Mouse (Mus musculus) layer of hippocampus, adult 8-10 months (tissue): ENCODE data around the gene Cdkl3. TPM values are rescaled to one million over a fixed set of nuclear protein-coding genes. Genes with fewer than 3 reads are reported as not detected.

Experiments used
- DNase-seq, 2 experiments: peaks; one replicate each; pipeline ENCODE4 v3.0.0; 2022; ENCODE audit warnings: low spot score in 2 of 2
- total RNA-seq, 4 experiments: library from RNA; stranded (reverse); gene quantifications; 2 replicates each; pipeline ENCODE4 v1.2.4; 2022

Gene Cdkl3
- total RNA-seq, 4 experiments from 2014 or later: 13.4 to 17.6 (median 16.1) TPM

DNA sequence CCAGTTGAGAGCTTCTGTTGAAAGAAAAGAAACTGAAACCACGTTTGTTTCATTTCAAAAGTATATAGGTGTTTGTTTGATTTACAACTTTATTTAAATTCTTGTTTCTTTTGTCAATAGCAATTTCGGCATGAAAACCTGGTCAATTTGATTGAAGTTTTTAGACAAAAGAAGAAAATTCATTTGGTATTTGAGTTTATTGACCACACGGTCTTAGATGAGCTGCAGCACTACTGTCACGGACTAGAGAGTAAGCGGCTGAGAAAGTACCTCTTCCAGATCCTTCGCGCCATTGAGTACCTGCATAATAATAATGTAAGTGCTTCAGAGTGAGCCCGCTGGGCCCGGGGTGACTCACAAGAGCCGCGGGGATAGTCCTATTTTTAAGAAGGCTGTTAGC is 7.0 kb downstream of the Cdkl3 start:
- no peak for DNase-seq

DNA sequence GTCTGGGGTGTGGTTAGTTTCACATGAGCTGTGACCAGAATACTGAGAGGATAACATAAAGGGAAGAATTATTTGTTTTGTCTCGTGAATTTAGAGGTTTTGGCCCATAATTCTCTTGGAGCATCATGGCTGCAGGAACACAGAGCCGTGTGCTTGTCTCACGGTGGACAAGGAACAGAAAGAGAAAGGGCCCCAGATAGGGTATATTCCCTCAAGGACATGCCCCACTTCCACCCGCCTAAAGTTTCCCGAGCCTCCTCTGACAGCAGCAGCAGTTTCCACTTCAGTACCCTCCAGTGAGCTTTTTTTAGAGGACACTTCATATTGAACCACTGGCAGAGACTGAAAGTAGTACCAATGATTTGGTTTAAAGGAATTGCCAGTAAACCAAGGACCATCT is 7.5 kb downstream of the Cdkl3 start:
- DNase-seq: no peak

DNA sequence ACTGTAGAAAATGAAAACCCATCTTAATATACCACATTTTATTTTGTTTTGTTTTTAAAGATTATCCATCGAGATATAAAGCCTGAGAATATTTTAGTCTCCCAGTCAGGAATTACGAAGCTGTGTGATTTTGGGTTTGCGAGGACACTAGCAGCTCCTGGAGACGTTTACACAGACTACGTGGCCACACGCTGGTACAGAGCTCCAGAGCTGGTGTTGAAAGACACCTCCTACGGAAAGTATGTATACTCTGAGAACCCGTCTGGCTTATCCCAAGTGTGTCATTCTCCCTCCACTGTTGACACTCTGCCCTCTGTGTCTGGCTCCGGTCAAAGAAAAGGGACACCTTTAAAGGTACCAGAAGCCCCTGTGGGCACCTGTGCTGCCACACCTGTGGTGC is 14.2 kb downstream of the Cdkl3 start:
- DNase-seq: no peak

DNA sequence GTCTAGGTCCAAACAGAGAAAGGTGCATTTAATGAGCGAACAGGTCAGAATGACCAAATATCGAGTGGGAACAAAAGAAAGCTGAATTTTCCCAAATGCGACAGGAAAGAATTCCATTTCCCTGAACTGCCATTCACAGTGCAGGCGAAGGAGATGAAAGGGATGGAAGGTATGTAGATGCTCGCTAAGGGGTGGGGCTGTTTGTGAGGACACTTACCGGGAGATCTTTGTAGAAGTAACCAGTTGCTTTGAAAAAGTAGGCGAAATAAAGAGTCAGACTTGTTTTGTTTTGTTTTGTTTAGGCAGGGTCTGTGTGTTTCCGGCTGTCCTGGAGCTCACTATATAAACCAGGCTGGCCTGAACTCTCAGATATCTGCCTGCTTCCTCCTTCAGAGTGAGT is 28.3 kb downstream of the Cdkl3 start:
- DNase-seq: no peak

DNA sequence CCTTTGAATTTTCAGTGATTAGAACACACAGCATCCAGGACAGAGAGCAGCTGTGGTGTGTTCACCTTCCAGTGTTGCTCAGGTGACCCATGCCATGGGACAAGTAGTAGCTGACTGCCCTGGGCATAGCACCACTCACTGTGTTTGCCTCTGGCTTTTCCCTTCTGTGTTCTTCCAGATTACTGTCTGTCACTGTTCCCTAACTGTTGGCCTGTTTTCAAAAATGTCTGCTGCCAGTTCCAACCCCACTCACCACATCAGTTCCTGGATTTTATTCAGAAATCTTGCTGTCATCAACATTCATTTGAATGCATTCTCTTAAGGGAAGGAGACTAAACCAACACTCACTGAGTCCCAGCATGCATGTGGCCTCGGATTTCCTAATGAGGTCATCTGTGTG is 29.9 kb downstream of the Cdkl3 start:
- DNase-seq: peak; percentile 36 to 53

DNA sequence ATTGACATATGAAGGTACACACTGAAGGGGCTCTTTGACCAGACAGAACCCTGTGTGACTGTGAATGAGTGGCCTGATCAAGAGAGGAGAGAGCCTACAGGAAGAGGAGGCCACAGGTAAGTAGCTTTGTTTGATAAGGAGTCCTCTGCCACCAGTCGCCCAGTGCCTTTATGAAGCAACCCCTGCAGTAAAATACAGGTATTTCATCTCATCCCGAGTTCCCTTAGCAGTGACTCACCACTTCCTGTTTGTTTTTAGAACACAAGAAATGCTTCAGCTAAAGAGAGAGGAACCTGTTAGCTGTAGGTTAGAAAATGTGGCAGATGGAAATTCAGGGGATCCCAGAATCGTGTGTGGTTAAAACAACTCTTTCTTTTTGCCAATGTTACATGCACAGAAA is 31.9 kb downstream of the Cdkl3 start:
- no peak for DNase-seq

DNA sequence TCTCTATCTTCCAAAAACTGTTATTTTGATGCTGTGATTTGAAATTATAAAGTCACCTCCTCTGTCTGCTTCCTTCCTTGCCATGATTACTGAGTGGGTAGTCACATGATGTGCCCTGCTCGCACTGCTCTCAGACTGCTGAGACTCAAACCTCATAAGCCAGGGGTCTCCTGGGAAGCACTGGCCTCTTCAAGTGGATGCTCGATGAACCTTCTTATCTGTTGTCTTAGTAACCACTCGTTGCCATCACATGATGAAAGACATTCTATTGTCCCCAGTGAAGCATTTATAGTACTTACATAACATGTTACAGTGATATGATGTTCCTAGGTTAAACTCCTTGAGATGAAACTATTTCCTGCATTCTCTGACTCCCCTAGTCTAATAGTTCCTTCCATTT is 33.6 kb downstream of the Cdkl3 start:
- DNase-seq: no peak

DNA sequence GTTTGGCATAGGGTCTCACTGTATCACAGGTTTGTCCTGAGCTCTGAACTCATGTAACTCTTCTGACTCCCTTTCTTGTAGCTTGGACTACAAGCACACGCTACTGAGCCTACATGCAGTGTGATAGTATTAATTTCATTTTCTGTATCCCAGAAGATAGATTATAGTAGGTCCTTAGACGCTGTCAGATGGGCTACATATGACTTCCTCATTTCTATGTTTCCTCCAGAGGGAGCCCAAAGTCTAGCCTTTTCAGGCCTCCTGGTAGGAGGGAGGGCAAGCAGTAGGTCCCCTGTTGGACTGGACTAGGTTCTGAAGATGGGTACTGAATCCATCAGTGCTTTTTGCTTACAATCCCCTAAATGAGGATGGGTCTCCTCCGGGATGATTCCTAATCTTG is 39.2 kb downstream of the Cdkl3 start:
- no peak for DNase-seq

DNA sequence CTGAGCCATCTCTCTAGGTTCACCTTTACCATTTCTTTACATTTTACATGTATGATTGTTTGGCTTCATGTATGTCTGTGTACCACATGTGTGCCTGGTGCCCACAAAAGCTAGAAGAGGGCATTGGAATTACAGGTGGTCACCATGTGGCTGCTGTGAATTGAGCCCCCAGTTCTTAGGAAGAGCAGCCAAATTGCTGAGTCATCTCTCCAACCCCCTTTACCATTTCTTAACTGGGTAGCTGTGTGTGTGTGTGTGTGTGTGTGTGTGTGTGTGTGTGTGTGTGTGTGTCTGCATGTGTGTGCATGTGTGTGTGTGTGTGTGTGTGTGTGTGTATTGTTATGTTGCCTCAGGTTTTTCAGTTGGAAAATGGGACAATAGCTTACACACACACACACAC is 40.1 kb downstream of the Cdkl3 start:
- no peak for DNase-seq

DNA sequence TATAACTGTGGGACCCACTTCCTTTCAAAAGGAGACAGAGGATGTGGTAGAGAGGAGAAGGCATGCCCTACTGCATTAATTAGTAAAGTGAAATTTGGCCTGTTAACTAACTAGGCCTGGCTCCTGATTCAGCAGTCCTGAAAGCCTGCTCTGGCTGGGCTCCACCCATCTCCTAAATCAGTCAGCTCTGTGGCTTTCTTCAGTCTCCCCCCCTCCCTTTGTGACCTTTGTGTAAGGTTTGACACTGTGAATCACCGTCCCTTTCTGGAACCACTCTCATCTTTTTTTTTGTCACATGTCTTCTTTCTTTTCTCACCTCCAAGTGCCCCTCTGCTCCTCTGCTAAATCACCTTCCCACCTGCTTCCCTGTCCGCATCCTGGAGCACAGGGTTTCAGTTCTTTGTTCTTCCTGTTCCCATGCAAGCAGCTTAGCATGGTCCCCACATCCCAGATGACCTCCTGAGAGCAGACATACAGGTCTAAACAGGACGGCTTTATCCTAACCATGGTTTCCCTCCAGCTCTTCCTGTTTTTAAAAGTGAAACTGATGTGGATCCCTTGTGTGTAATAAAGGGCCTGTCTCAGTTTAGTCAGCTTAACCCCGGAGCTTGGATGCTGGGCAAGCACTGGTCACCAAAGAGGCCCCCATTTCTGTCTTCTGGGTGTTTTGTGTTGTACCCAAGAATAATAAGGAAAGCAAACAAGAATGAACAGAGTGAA is 42.6 kb downstream of the Cdkl3 start:
- no peak for DNase-seq

DNA sequence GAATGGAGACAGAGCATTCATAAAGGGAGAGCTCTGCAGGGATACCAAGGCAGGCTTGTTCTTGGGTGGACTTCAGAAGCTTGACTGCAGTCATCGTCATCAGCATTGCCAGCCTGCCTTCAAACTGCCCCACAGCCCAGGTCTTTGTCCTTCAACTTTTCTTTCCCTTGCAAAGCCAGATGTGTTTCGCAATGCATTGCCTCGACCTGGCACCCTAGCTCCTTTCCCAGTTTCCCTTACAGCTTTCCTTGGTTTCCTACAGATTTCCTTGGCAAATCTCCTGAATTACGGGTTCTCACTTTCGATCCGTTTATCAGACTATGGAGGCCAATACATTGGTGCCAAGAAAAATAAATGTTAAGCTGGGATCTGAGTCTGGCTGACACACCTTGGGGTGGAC is 49.4 kb downstream of the Cdkl3 start:
- DNase-seq: no peak

DNA sequence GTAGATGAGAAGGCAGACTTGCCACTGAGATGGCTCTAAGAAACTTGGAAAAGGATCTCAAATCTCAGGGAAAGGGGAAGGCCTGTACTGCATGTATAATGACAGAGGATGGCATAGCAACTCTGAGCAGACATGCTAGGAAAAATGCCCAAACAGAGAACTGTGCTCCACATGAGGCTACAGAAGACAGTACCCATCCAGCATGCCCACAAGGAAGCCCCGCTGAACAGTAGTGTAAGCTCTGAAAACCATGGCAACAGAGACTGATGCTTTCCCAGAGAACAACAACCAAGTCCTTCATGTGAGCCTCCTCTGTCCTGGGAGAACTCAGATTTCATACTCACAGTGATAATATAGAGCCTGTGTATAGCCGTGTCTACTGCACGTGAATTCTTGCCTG is 50.7 kb downstream of the Cdkl3 start:
- DNase-seq: no peak

DNA sequence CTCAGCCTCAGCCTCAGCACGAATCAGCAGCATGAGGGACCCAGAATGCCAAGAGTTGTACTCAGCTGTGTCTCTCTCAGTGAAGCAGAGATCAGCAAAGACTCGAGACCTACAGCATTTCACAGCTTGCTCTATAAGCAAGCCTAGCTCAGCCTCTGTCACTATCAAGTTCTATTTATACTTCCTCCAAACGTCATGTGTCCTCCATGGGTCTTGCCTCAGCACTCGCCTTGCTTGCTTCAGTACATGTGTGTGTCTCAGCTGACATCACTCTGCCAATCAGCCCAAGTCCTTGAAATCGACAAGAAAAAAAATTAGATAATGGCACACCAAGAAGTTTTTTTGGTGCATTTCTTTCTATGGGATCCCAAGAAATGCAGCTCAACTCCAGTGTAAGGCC is 52.2 kb downstream of the Cdkl3 start:
- no peak for DNase-seq

DNA sequence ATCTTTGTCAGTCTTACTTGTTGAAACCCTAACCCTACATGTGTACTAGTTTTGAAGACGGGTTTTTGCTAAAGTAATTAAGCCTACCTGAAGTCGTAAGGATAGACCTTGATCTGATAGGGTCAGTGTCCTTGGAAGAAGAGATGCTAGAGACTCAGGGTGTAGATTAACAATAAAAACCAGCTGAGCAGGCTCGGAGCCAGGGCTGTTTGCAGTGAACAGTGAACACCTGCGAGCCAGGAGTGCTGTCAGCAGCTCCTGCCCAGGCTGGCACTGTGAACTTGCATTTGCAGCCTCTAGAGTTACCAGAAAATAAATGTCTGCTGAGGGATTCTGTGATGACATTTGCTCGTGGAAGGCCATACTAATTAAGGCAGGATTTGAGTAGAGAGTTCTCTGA is 55.0 kb downstream of the Cdkl3 start:
- DNase-seq: no peak

DNA sequence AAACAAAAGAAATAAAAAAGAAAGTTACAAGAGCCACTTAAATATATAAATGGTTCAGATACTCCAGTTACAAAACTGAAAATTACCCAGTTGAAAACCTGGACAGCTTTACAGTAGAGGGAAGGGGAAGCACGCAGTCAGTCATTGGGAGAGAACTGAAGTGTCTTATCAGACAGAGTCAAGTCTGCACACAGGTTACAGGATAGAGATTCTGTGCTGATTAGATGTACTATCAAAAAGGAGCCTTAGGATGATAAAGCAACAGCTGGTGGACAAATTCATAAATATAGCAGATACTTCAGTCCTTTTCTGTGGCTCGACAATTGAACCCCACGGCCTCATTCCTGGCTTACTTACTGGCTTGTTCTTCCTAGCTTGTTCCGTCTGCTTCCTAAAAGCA is 56.3 kb downstream of the Cdkl3 start:
- DNase-seq: no peak

DNA sequence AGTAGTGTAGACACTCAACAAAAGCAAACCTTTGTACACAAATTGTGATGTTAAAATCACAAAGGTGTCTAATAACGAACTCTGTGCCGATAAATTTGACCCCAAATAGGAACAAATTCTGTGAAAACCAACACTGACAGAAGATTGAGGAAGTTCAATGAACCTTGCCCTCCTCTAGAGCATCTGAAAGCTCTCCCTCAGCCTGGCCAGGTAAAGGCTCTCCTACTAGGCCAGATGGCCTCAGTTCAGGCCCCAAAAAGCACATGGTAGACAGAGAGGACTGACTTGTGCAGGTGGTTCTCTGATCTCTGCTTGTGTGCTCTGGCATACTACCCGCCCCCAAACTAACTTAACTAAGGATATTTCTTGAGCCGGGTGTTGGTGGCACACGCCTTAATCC is 58.4 kb downstream of the Cdkl3 start:
- no peak for DNase-seq

DNA sequence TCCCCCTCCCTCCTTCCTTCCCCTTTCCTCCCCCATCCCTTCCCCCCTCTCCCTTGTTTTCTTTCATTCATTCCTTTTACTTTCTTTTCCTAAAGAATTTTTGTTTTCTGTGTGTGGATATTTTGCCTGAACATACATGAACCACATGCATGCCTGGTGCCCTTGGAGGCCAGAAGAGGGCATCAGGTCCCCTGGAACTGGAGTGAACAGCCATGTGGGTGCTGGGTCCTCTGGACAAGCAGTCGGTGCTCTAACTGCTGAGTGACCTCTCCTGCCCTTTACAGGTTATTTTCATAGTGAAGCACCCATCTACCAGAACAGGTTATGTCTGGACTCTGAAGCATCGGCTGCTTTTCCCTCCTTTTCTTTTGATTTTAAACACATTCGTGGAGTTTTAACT is 60.4 kb downstream of the Cdkl3 start:
- no peak for DNase-seq

DNA sequence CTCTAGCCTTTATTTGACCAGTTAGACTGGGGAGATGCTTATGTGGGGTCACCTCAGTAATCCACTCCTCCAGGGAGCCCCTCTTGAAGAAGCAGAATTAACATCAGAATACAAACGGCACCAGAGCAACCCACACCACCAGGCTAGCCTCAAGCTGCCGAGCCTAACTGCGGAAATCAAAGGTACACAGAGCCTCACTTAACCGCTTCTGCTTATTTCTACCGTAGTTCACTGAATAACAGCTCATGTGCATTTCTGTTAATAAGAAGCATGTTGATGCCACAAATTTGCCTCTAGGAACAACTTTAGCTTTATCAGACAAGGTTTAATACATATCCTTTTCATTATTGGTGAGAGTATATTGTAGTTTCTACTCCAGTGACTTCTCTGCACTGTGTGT is 61.8 kb downstream of the Cdkl3 start:
- no peak for DNase-seq

DNA sequence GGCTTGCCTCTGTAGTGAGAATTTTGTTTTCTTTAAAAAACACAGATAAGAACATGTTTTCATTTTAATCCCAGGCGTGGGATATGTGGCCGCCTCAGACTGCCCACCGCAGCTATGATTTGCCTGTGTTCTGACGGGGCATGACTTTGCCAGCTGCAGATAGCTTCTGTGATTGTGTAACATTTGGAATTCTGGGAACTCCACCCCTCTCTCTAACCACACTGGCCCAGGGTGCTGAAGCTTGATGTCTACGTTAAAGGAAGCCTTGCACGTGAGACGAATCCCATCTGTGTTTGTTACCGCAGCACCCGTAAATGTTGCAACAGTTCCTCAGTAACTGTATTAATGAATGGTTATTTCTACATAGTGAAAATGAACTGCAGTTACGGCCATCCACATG is 67.7 kb downstream of the Cdkl3 start:
- no peak for DNase-seq

DNA sequence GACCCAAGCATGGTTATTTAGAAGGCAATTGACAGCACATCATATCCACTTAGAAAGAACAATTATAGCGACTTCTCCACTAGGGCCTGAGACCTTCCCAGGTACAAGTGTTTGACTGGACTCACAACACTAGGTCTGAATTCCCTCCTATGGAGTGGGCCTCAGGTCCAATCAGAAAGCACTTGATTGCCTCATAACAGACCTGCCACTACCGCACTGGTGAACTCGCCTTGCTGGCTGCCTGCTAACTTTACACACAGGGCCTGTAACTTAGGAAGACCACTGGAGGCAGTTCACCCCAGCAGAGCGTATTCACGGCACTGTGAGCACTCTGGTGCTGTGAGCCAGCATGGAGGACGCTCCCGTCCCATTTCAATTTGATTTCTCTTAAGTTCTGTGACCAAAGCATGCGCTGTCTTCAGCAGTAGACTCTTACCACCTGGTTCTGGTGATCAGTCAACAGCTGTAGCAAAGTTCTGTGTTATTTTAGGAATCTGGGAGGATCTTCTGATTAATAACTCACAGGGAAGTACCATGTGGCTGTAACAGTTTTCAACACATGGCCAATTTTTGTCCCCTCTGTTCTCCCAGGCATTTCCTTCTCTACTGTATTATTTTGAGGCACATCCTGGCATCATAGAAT is 69.6 kb downstream of the Cdkl3 start:
- DNase-seq: no peak

DNA sequence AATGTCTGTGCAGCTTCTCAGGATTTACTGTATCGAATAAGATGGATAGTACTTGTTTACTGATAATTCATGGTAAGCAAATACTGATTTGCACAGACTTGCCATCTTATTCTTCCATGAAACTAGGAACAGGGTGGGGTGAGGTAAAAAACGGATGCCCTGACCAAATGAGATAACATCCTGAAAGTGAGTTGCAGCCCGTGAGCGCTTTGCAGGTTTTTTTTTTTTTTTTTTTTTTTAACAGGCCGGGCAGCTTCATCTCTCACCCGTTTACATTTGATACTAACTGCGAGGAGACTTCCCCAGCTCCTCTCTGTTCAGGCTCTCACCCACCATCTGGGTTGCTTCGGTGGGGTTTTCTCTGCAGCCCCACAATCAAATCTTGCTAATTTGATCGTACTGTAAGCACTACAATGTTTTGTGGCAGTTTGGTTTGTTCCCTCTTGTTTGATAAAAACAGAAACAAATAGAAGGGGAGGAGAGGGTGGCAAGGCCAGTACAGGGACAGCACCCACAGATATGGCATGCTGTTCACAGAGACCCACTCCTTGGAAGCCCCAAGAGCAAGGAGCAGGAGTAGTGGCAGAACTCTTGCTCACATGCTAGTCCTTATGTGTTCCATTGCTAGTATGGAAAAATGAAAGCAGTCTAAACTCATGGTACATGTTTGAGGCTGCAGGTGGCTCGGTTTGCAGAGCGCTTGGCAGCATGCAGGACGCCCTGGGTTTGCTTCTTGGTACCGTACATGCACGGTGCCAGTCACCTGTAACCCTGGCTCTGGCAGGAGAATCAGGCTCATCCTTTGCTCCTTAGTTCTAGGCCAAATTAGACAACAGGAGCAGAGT is 70.8 kb downstream of the Cdkl3 start:
- no peak for DNase-seq

DNA sequence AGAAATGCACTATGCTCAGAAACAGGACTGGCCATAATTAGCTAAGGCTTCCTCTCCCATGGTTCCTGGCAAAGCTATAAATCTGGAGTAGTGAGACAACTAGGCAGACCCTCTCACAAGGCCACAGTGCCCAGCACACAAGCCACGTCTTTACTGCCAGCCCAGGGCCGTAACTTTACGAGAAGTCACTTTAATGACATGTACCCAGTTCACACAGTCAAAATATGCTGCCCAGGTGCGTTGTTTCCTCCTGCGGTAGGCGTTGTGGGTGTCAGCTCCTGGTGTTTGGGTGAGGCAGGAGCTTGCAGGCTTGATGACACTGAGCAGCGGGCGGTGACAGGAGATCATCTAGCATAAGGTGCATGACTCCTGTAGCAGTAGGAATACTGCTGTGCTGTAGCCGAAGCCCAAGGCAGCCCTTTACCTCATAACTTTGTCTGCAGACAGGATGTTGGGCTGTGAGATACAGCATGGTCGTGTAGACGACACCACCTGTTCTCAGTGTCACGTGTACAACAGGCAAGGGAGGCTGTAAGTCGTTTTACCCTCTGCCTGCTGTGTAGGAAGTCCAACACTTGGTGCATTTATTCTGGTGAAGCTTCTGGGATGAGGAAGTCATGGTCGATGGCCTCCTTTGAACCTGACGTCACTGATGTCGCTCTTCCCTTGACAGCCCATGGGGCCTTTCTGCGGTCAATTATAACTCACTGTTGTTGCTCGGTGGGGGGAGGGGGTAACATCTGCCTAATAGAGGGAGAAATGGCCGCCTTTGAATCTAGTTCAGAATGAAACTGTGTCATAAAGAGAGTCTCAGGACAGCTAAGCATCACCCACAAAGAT is 72.0 kb downstream of the Cdkl3 start:
- no peak for DNase-seq
